In genomic region chr11:88467498-88468245, GRCm38 (mm10) we compare ENCODE assay signal across 8 mouse cellular contexts.
DNase-seq lines count a peak whose midpoint lies in the region; ATAC-seq and TF ChIP-seq lines count a peak whose summit lies in the region.

No protein-coding gene starts in this region.

- no peaks in the 10 kb centered on the region for H3K27me3 ChIP-seq in intestine, embryonic 14.5 days (replicated peaks; ENCODE audit: control insufficient read depth, insufficient read depth, low read length)
- H3K27me3 ChIP-seq in intestine, postnatal 0 days (replicated peaks; ENCODE audit: control insufficient read depth, insufficient read depth, low read length), result no peaks in the 10 kb centered on the region
- H3K27me3 ChIP-seq in kidney, adult 2 months (replicated peaks; ENCODE audit: control insufficient read depth, insufficient read depth, low read length), result no peaks in the 10 kb centered on the region

- TF ChIP-seq POLR2A in kidney, adult 2 months (IDR thresholded peaks at IDR 0.05; ENCODE audit: low read depth, low read length), result no peak

- H3K4me3 ChIP-seq in intestine, embryonic 14.5 days (ENCODE audit: low read depth, low read length), result no peak overlapping the region
- no peak overlapping the region for H3K4me3 ChIP-seq in intestine, postnatal 0 days (ENCODE audit: low read depth, low read length)
- no peak overlapping the region for H3K4me3 ChIP-seq in kidney, adult 2 months (ENCODE audit: insufficient read depth, low read depth, low read length)

- no peak for TF ChIP-seq CTCF in intestine, postnatal 0 days (IDR thresholded peaks at IDR 0.05; ENCODE audit: low read depth)
- no peak for TF ChIP-seq CTCF in kidney, adult 2 months (conservative IDR thresholded peaks at IDR 0.05; ENCODE audit: insufficient read depth, insufficient read length, low read depth, low read length)

- no peaks in the 10 kb centered on the region for H3K36me3 ChIP-seq in intestine, embryonic 14.5 days (ENCODE audit: control insufficient read depth, insufficient read depth, low read length)
- H3K36me3 ChIP-seq in intestine, postnatal 0 days (ENCODE audit: control insufficient read depth, insufficient read depth), result no peaks in the 10 kb centered on the region
- H3K36me3 ChIP-seq in kidney, adult 2 months (ENCODE audit: control insufficient read depth, insufficient read depth, low read length), result no peaks in the 10 kb centered on the region

- H3K4me2 ChIP-seq in intestine, embryonic 14.5 days (ENCODE audit: low read length), result no peak overlapping the region
- H3K4me2 ChIP-seq in intestine, postnatal 0 days (replicated peaks; ENCODE audit: low read depth), result no peak overlapping the region

- no peaks in the 10 kb centered on the region for H3K9me3 ChIP-seq in intestine, embryonic 14.5 days (ENCODE audit: control insufficient read depth, low read length)
- H3K9me3 ChIP-seq in intestine, postnatal 0 days (ENCODE audit: control insufficient read depth), result no peaks in the 10 kb centered on the region

- H3K4me1 ChIP-seq in intestine, embryonic 14.5 days (replicated peaks; ENCODE audit: control insufficient read depth, insufficient read depth, low read length), result peaks cover 46% of the 10 kb centered on the region
- H3K4me1 ChIP-seq in intestine, postnatal 0 days (replicated peaks; ENCODE audit: control insufficient read depth, insufficient read depth, low read length), result peaks cover 5% of the 10 kb centered on the region; the same call in 1 of the 2 replicates
- H3K4me1 ChIP-seq in kidney, adult 2 months (ENCODE audit: control insufficient read depth, insufficient read depth, low read length), result no peaks in the 10 kb centered on the region; the same call in 1 of the 2 replicates

- WGBS in intestine, embryonic 14.5 days, result 34% methylated on average over 18 of the region's 18 CpGs
- 44% methylated on average over 18 of the region's 18 CpGs for WGBS in intestine, postnatal 0 days
- WGBS in kidney, adult 2 months, result 44% methylated on average over 18 of the region's 18 CpGs

- peak; percentile 65 for DNase-seq in intestine, embryonic 14.5 days (ENCODE audit: low spot score)
- DNase-seq in adrenal gland, adult 2 months, result peak; percentile 93
- DNase-seq in heart, adult 8-10 months (ENCODE audit: low spot score), result peak; percentile 74
- peak; percentile 82 for DNase-seq in kidney, adult 2 months
- DNase-seq in urinary bladder, postnatal 25 days (ENCODE audit: low spot score), result peak; percentile 52
- no peak for DNase-seq in c-Kit-positive CD71-positive TER-119-positive erythroid progenitor cells, embryonic 14.5 days (ENCODE audit: low spot score)

- peak; percentile 7; the same call in 1 of the 2 replicates for ATAC-seq in intestine, embryonic 14.5 days (replicated peaks; ENCODE audit: low FRiP score, low TSS enrichment, low read depth)
- ATAC-seq in intestine, postnatal 0 days, result no peak
- ATAC-seq in megakaryocyte-erythroid progenitor cell, adult 5-6 weeks (replicated peaks; ENCODE audit: low FRiP score, low TSS enrichment, poor library complexity, severe bottlenecking), result peak; percentile 54; the same call in 1 of the 2 replicates

- no peak overlapping the region for H3K9ac ChIP-seq in intestine, embryonic 14.5 days (ENCODE audit: low read length)
- no peak overlapping the region for H3K9ac ChIP-seq in intestine, postnatal 0 days (ENCODE audit: low read depth, low read length)

- H3K27ac ChIP-seq in intestine, embryonic 14.5 days (ENCODE audit: low read depth), result peak overlapping the region; percentile 49
- H3K27ac ChIP-seq in intestine, postnatal 0 days (ENCODE audit: low read depth, low read length), result no peak overlapping the region
- H3K27ac ChIP-seq in kidney, adult 2 months (ENCODE audit: insufficient read depth, low read depth, low read length), result peak overlapping the region; percentile 17
